ENCODE assay signal across 10 mouse cellular contexts in the genomic region with DNA sequence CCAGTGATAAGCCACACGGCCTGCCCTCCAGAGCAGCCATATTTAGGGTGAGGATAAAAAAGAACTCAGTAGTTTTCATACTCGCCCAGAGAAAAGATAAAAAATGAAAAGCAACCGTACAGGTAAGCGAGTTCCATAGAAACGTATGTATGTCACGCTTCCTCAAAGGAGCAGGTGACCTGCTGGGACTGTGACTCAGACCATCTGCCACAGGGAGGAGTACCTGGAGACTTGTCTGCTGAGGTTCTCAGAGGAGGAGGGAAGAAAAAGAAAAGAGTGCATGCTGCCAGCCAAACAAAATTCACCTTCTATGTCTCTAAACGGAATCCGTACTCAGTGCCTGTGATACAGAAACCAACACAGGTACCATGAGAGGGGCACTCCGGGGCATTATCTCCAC.
"Had no signal": no experiment of that assay in that cellular context is flagged by ENCODE, and none has a peak within 500 bp of the region (broad histone marks: within the 10 kb centered on the region; RNA-seq: fewer than 3 reads in every experiment).

No protein-coding gene starts in this region.

- ATAC-seq: liver, embryonic 12.5 days; midbrain, embryonic 15.5 days had no signal

- DNase-seq: kidney, postnatal 36 days; layer of hippocampus, adult 9-11 months; layer of hippocampus, postnatal 36 days; lung, embryonic 14.5 days; lung, postnatal 10 days; lung, postnatal 4 days; retina, postnatal 1 day; thymus, postnatal 4 days had no signal
